Mouse (Mus musculus): ENCODE measurements around the gene Nckap5. TPM values are rescaled to one million over a fixed set of nuclear protein-coding genes. Genes with fewer than 3 reads are reported as not detected.

Gene Nckap5
- polyA plus RNA-seq, 1 experiment = not detected

- TF ChIP-seq FOSL1 (IDR thresholded peaks at IDR 0.05; ENCODE audit: insufficient read depth, low read length, poor library complexity, severe bottlenecking) = no peak
- TF ChIP-seq CTCF (IDR thresholded peaks at IDR 0.05; ENCODE audit: control insufficient read depth, insufficient read depth, insufficient read length) = no peak
- no peak for TF ChIP-seq MYOD1 (IDR thresholded peaks at IDR 0.05; ENCODE audit: control insufficient read depth, insufficient read length, low read depth)
- no peak for TF ChIP-seq MYOG (IDR thresholded peaks at IDR 0.05; ENCODE audit: control insufficient read depth, extremely low read depth, insufficient read length)
- TF ChIP-seq MAX (IDR thresholded peaks at IDR 0.05) = no peak
- no peak for TF ChIP-seq CEBPB (IDR thresholded peaks at IDR 0.05; ENCODE audit: low read depth)
- no peak for TF ChIP-seq USF1 (IDR thresholded peaks at IDR 0.05; ENCODE audit: low read depth)
- no peaks in the 10 kb centered on the region for H3K36me3 ChIP-seq (ENCODE audit: control insufficient read depth, insufficient read depth)
- H3K79me3 ChIP-seq (ENCODE audit: low read depth) = no peaks in the 10 kb centered on the region
- no peaks in the 10 kb centered on the region for H3K79me2 ChIP-seq (ENCODE audit: control insufficient read depth, insufficient read depth)
- no peak overlapping the region for H3ac ChIP-seq (ENCODE audit: control insufficient read depth, insufficient read length, low read depth)
- no peak overlapping the region for H3K4me3 ChIP-seq (ENCODE audit: insufficient read depth, poor library complexity, severe bottlenecking)
- H3K27me3 ChIP-seq (ENCODE audit: control insufficient read depth, insufficient read depth, insufficient read length) = no peaks in the 10 kb centered on the region
Observed at GRCm38 (mm10) chr1:125943305-125943704, 887.3 kb downstream of the Nckap5 start.

GRCm38 (mm10) chr1:125925486-125925885 is 905.1 kb downstream of the Nckap5 start:
- Histone ChIP-seq H3K27me3 (ENCODE audit: control insufficient read depth, insufficient read depth, insufficient read length) (no peaks in the 10 kb centered on the region), H3ac (ENCODE audit: control insufficient read depth, insufficient read length, low read depth) (no peak overlapping the region), H3K79me2 (ENCODE audit: control insufficient read depth, insufficient read depth) (no peaks in the 10 kb centered on the region), H3K36me3 (ENCODE audit: control insufficient read depth, insufficient read depth) (no peaks in the 10 kb centered on the region), H3K4me3 (ENCODE audit: insufficient read depth, poor library complexity, severe bottlenecking) (no peak overlapping the region), H3K79me3 (ENCODE audit: low read depth) (no peaks in the 10 kb centered on the region)
- TF ChIP-seq MYOD1 (IDR thresholded peaks at IDR 0.05; ENCODE audit: control insufficient read depth, insufficient read length, low read depth) (no peak), MAX (IDR thresholded peaks at IDR 0.05) (no peak), USF1 (IDR thresholded peaks at IDR 0.05; ENCODE audit: low read depth) (no peak), MYOG (IDR thresholded peaks at IDR 0.05; ENCODE audit: control insufficient read depth, extremely low read depth, insufficient read length) (no peak), CEBPB (IDR thresholded peaks at IDR 0.05; ENCODE audit: low read depth) (no peak), CTCF (IDR thresholded peaks at IDR 0.05; ENCODE audit: control insufficient read depth, insufficient read depth, insufficient read length) (no peak)

GRCm38 (mm10) chr1:125923062-125923461 is 907.5 kb downstream of the Nckap5 start:
- Histone ChIP-seq H3K4me3 (ENCODE audit: insufficient read depth, poor library complexity, severe bottlenecking) (no peak overlapping the region), H3K79me2 (ENCODE audit: control insufficient read depth, insufficient read depth) (no peaks in the 10 kb centered on the region), H3ac (ENCODE audit: control insufficient read depth, insufficient read length, low read depth) (no peak overlapping the region), H3K27me3 (ENCODE audit: control insufficient read depth, insufficient read depth, insufficient read length) (no peaks in the 10 kb centered on the region), H3K79me3 (ENCODE audit: low read depth) (no peaks in the 10 kb centered on the region), H3K36me3 (ENCODE audit: control insufficient read depth, insufficient read depth) (no peaks in the 10 kb centered on the region)
- TF ChIP-seq CTCF (IDR thresholded peaks at IDR 0.05; ENCODE audit: control insufficient read depth, insufficient read depth, insufficient read length) (no peak), MYOG (IDR thresholded peaks at IDR 0.05; ENCODE audit: control insufficient read depth, extremely low read depth, insufficient read length) (no peak), USF1 (IDR thresholded peaks at IDR 0.05; ENCODE audit: low read depth) (no peak), MYOD1 (IDR thresholded peaks at IDR 0.05; ENCODE audit: control insufficient read depth, insufficient read length, low read depth) (no peak), MAX (IDR thresholded peaks at IDR 0.05) (no peak), FOSL1 (IDR thresholded peaks at IDR 0.05; ENCODE audit: insufficient read depth, low read length, poor library complexity, severe bottlenecking) (no peak), CEBPB (IDR thresholded peaks at IDR 0.05; ENCODE audit: low read depth) (no peak)

- Histone ChIP-seq H3K4me3 (ENCODE audit: insufficient read depth, poor library complexity, severe bottlenecking) (no peak overlapping the region), H3ac (ENCODE audit: control insufficient read depth, insufficient read length, low read depth) (no peak overlapping the region), H3K36me3 (ENCODE audit: control insufficient read depth, insufficient read depth) (no peaks in the 10 kb centered on the region), H3K27me3 (ENCODE audit: control insufficient read depth, insufficient read depth, insufficient read length) (no peaks in the 10 kb centered on the region), H3K79me2 (ENCODE audit: control insufficient read depth, insufficient read depth) (no peaks in the 10 kb centered on the region), H3K79me3 (ENCODE audit: low read depth) (no peaks in the 10 kb centered on the region)
- no peak for TF ChIP-seq FOSL1 (IDR thresholded peaks at IDR 0.05; ENCODE audit: insufficient read depth, low read length, poor library complexity, severe bottlenecking)
- TF ChIP-seq MYOD1 (IDR thresholded peaks at IDR 0.05; ENCODE audit: control insufficient read depth, insufficient read length, low read depth) = no peak
- TF ChIP-seq CEBPB (IDR thresholded peaks at IDR 0.05; ENCODE audit: low read depth) = no peak
- TF ChIP-seq MYOG (IDR thresholded peaks at IDR 0.05; ENCODE audit: control insufficient read depth, extremely low read depth, insufficient read length) = no peak
- no peak for TF ChIP-seq MAX (IDR thresholded peaks at IDR 0.05)
- no peak for TF ChIP-seq USF1 (IDR thresholded peaks at IDR 0.05; ENCODE audit: low read depth)
- TF ChIP-seq CTCF (IDR thresholded peaks at IDR 0.05; ENCODE audit: control insufficient read depth, insufficient read depth, insufficient read length) = no peak
Observed at GRCm38 (mm10) chr1:125920696-125921095, 909.9 kb downstream of the Nckap5 start.

- Histone ChIP-seq H3K4me3 (ENCODE audit: insufficient read depth, poor library complexity, severe bottlenecking) (no peak within 1 kb of the TSS), H3K36me3 (ENCODE audit: control insufficient read depth, insufficient read depth) (no peaks in the 10 kb centered on the region), H3ac (ENCODE audit: control insufficient read depth, insufficient read length, low read depth) (no peak within 1 kb of the TSS), H3K27me3 (ENCODE audit: control insufficient read depth, insufficient read depth, insufficient read length) (peaks cover 31% of the 10 kb centered on the region), H3K79me3 (ENCODE audit: low read depth) (no peaks in the 10 kb centered on the region), H3K79me2 (ENCODE audit: control insufficient read depth, insufficient read depth) (no peaks in the 10 kb centered on the region)
- no peak for TF ChIP-seq FOSL1 (IDR thresholded peaks at IDR 0.05; ENCODE audit: insufficient read depth, low read length, poor library complexity, severe bottlenecking)
- no peak for TF ChIP-seq MAX (IDR thresholded peaks at IDR 0.05)
- no peak for TF ChIP-seq CEBPB (IDR thresholded peaks at IDR 0.05; ENCODE audit: low read depth)
- no peak for TF ChIP-seq MYOD1 (IDR thresholded peaks at IDR 0.05; ENCODE audit: control insufficient read depth, insufficient read length, low read depth)
- no peak for TF ChIP-seq CTCF (IDR thresholded peaks at IDR 0.05; ENCODE audit: control insufficient read depth, insufficient read depth, insufficient read length)
- TF ChIP-seq USF1 (IDR thresholded peaks at IDR 0.05; ENCODE audit: low read depth) = no peak
- TF ChIP-seq MYOG (IDR thresholded peaks at IDR 0.05; ENCODE audit: control insufficient read depth, extremely low read depth, insufficient read length) = no peak
Observed at GRCm38 (mm10) chr1:125912601-125913600, 917.7 kb downstream of the Nckap5 start, which contains the start of gene Lypd1. Gene Lypd1 (minus strand): TSS chr1:125913101.

All from C2C12 (cell line).